Mouse (Mus musculus) stomach, embryonic 16.5 days (tissue): Measurements from ENCODE around the gene Stk11. TPM values are rescaled to one million over a fixed set of nuclear protein-coding genes. Genes with fewer than 3 reads are reported as not detected.

ENCODE experiments used
- ATAC-seq: fragments of 200-750 bp; cut with Nextera tagmentation; 2 replicates; pipeline ENCODE4 v1.8.0; 2017; ENCODE audit warnings: moderate number of reproducible peaks, moderate TSS enrichment; ENCODE audit not compliant: insufficient read depth, low FRiP score
- H3K27ac ChIP-seq: fragments of 300-500 bp; sonication (generic); 2 replicates; pipeline ENCODE4 v1.5.1; 2014; ENCODE audit warnings: low read length
- H3K27me3 ChIP-seq: fragments of 300-500 bp; sonication (generic); 2 replicates; pipeline ENCODE4 v1.6.1; 2014; ENCODE audit warnings: low read length, control low read depth, mixed read lengths; ENCODE audit not compliant: control insufficient read depth, insufficient read depth
- H3K36me3 ChIP-seq: fragments of 300-500 bp; sonication (generic); 2 replicates; pipeline ENCODE4 v1.6.1; 2014; ENCODE audit warnings: low read length; ENCODE audit not compliant: control insufficient read depth, insufficient read depth
- H3K4me1 ChIP-seq: fragments of 300-500 bp; sonication (generic); 2 replicates; pipeline ENCODE4 v1.6.1; 2014; ENCODE audit warnings: low read length, control low read depth, mixed read lengths; ENCODE audit not compliant: control insufficient read depth, insufficient read depth
- H3K4me2 ChIP-seq: fragments of 300-500 bp; sonication (generic); 2 replicates; pipeline ENCODE4 v1.6.1; 2014; ENCODE audit warnings: low read depth, low read length, mixed read lengths
- H3K4me3 ChIP-seq: fragments of 300-500 bp; sonication (generic); replicated peaks from 2 replicates; pipeline ENCODE4 v1.5.1; 2014; ENCODE audit warnings: mild to moderate bottlenecking, low read length
- H3K9ac ChIP-seq: fragments of 300-500 bp; sonication (generic); 2 replicates; pipeline ENCODE4 v1.6.1; 2014; ENCODE audit warnings: low read length
- H3K9me3 ChIP-seq: fragments of 300-500 bp; sonication (generic); replicated peaks from 2 replicates; pipeline ENCODE4 v1.6.1; 2016; ENCODE audit warnings: low read length, control low read depth; ENCODE audit not compliant: control insufficient read depth
- WGBS: fragments of 180-500 bp; shearing (Covaris S2); extraction: QIAGEN DNeasy Blood & Tissue Kit; methylation state at CpG from one replicate; pipeline ENCODE4 v1.1.7; 2014; 5-methylcytosine and 5-hydroxymethylcytosine counted together
- polyA plus RNA-seq: library from polyadenylated mRNA; unstranded; fragments of >200 nt; fragmentation: Nextera tagmentation; extraction: Ambion mirVana; gene quantifications from 2 replicates; pipeline ENCODE4 v1.2.1, GENCODE M21; 2015

The Stk11 gene
- polyA plus RNA-seq, 1 experiment from 2014 or later: 14.5 TPM

GRCm38 (mm10) chr10:80177441-80178279 is 62.1 kb downstream of the Stk11 start:
- Histone ChIP-seq H3K9ac (no peak overlapping the region), H3K27me3 (no peaks in the 10 kb centered on the region), H3K27ac (no peak overlapping the region), H3K4me3 (no peak overlapping the region), H3K4me1 (peaks cover 14% of the 10 kb centered on the region; the same call in 1 of the 2 replicates), H3K4me2 (no peak overlapping the region), H3K36me3 (no peaks in the 10 kb centered on the region), H3K9me3 (no peaks in the 10 kb centered on the region)
- 71% methylated on average over 7 of the region's 7 CpGs for WGBS
- ATAC-seq: no peak

- Histone ChIP-seq H3K4me3 (peak within 1 kb of the TSS; percentile 64), H3K9me3 (no peaks in the 10 kb centered on the region), H3K4me2 (peak within 1 kb of the TSS; percentile 75), H3K36me3 (no peaks in the 10 kb centered on the region), H3K27ac (peak within 1 kb of the TSS; percentile 23), H3K9ac (peak within 1 kb of the TSS; percentile 90), H3K4me1 (peaks cover 14% of the 10 kb centered on the region; the same call in 1 of the 2 replicates), H3K27me3 (no peaks in the 10 kb centered on the region)
- under 1% methylated on average over 72 of the region's 106 CpGs for WGBS
- peak; percentile 68 for ATAC-seq
These were observed 63.8 kb downstream of the Stk11 start, which contains the start of gene Efna2 for GRCm38 (mm10) chr10:80179068-80180051. Gene Efna2, plus strand, starts transcription at chr10:80179482.

Other genes with a start within 250 kb of the Stk11 start
- 4.1 and 7.2 TPM in 2 replicates for gene Prtn3, start 241.3 kb upstream of the Stk11 start, polyA plus RNA-seq
- gene Plppr3, start 241.2 kb upstream of the Stk11 start, polyA plus RNA-seq: 28.7 and 29.1 TPM in 2 replicates
- 6.3 and 9.8 TPM in 2 replicates for gene Elane, start 229.6 kb upstream of the Stk11 start, polyA plus RNA-seq
- not detected in 2 replicates for gene Cfd, start 224.9 kb upstream of the Stk11 start, polyA plus RNA-seq
- gene Med16, start 206.9 kb upstream of the Stk11 start, polyA plus RNA-seq: 39.6 and 42.3 TPM in 2 replicates
- gene Gm26602, start 204.9 kb upstream of the Stk11 start, polyA plus RNA-seq: 4.1 TPM in 1 of 2 replicates, not detected in the other
- gene Kiss1r, start 198.8 kb upstream of the Stk11 start, polyA plus RNA-seq: 0.89 and 0.97 TPM in 2 replicates
- gene R3hdm4, start 194.6 kb upstream of the Stk11 start, polyA plus RNA-seq: 160 and 176 TPM in 2 replicates
- gene Arid3a, start 188.8 kb upstream of the Stk11 start, polyA plus RNA-seq: 4.9 and 5.2 TPM in 2 replicates
- 76.7 and 86.9 TPM in 2 replicates for gene Wdr18, start 155.7 kb upstream of the Stk11 start, polyA plus RNA-seq
- gene Grin3b, start 145.1 kb upstream of the Stk11 start, polyA plus RNA-seq: 0.21 and 0.45 TPM in 2 replicates
- gene Tmem259, start 131.5 kb upstream of the Stk11 start, polyA plus RNA-seq: 5.6 TPM in 2 replicates
- 333 and 334 TPM in 2 replicates for gene Cnn2, start 127.2 kb upstream of the Stk11 start, polyA plus RNA-seq
- gene Abca7, start 119.3 kb upstream of the Stk11 start, polyA plus RNA-seq: 6.3 and 7.4 TPM in 2 replicates
- 7.8 and 9.7 TPM in 2 replicates for gene Arhgap45, start 99.2 kb upstream of the Stk11 start, polyA plus RNA-seq
- 174 and 180 TPM in 2 replicates for gene Polr2e, start 76.0 kb upstream of the Stk11 start, polyA plus RNA-seq
- gene Gpx4, start 68.6 kb upstream of the Stk11 start, polyA plus RNA-seq: 445 and 507 TPM in 2 replicates
- gene Sbno2, start 10.2 kb upstream of the Stk11 start, polyA plus RNA-seq: 17.2 and 19.0 TPM in 2 replicates
- gene Atp5d, start 22.8 kb downstream of the Stk11 start, polyA plus RNA-seq: 536 and 594 TPM in 2 replicates
- gene Cbarp, start 25.0 kb downstream of the Stk11 start, polyA plus RNA-seq: 3.1 and 3.9 TPM in 2 replicates
- gene Midn, start 32.5 kb downstream of the Stk11 start, polyA plus RNA-seq: 7.8 and 9.8 TPM in 2 replicates
- gene Cirbp, start 50.2 kb downstream of the Stk11 start, polyA plus RNA-seq: 69.8 and 80.8 TPM in 2 replicates
- gene 1600002K03Rik, start 57.1 kb downstream of the Stk11 start, polyA plus RNA-seq: 16.4 and 16.6 TPM in 2 replicates
- gene Efna2, start 63.7 kb downstream of the Stk11 start, polyA plus RNA-seq: 9.3 and 10.5 TPM in 2 replicates
- 50.8 and 51.6 TPM in 2 replicates for gene Mum1, start 110.6 kb downstream of the Stk11 start, polyA plus RNA-seq
- 340 and 344 TPM in 2 replicates for gene Ndufs7, start 133.3 kb downstream of the Stk11 start, polyA plus RNA-seq
- 92.0 and 115 TPM in 2 replicates for gene Gamt, start 145.2 kb downstream of the Stk11 start, polyA plus RNA-seq
- 35.8 and 43.9 TPM in 2 replicates for gene Dazap1, start 145.7 kb downstream of the Stk11 start, polyA plus RNA-seq
- 807 and 821 TPM in 2 replicates for gene Rps15, start 176.7 kb downstream of the Stk11 start, polyA plus RNA-seq
- 3.3 and 4.3 TPM in 2 replicates for gene Apc2, start 180.2 kb downstream of the Stk11 start, polyA plus RNA-seq
- gene 2310011J03Rik, start 204.7 kb downstream of the Stk11 start, polyA plus RNA-seq: 46.6 and 48.1 TPM in 2 replicates
- gene Pcsk4, start 213.7 kb downstream of the Stk11 start, polyA plus RNA-seq: 3.7 and 4.4 TPM in 2 replicates
- 45.2 and 51.1 TPM in 2 replicates for gene Reep6, start 214.2 kb downstream of the Stk11 start, polyA plus RNA-seq
- gene Adamtsl5, start 232.6 kb downstream of the Stk11 start, polyA plus RNA-seq: 22.0 and 24.0 TPM in 2 replicates
- 0.14 and 0.61 TPM in 2 replicates for gene Plk5, start 240.7 kb downstream of the Stk11 start, polyA plus RNA-seq